Comparison of ENCODE assay signal across 8 mouse cellular contexts in genomic region chr3:68563922-68564321, GRCm38 (mm10).
A peak's percentile ranks its signal among the peaks of the same experiment; 100 is the strongest.
DNase-seq lines count a peak whose midpoint lies in the region; ATAC-seq and TF ChIP-seq lines count a peak whose summit lies in the region.

No protein-coding gene starts in this region.

- 24% methylated on average over 8 of the region's 8 CpGs for WGBS in forebrain, embryonic 14.5 days
- WGBS in forebrain, embryonic 12.5 days = 73% methylated on average over 8 of the region's 8 CpGs
- WGBS in liver, adult 2 months = 29% methylated on average over 8 of the region's 8 CpGs

- no peaks in the 10 kb centered on the region for H3K27me3 ChIP-seq in forebrain, embryonic 14.5 days (replicated peaks; ENCODE audit: control insufficient read depth, insufficient read depth, low read length)
- H3K27me3 ChIP-seq in forebrain, embryonic 12.5 days = no peaks in the 10 kb centered on the region
- no peaks in the 10 kb centered on the region for H3K27me3 ChIP-seq in liver, adult 2 months (ENCODE audit: control insufficient read depth, insufficient read depth, low read length)

- H3K4me3 ChIP-seq in forebrain, embryonic 14.5 days (ENCODE audit: low read depth, low read length) = no peak overlapping the region
- no peak overlapping the region for H3K4me3 ChIP-seq in forebrain, embryonic 12.5 days (replicated peaks)
- no peak overlapping the region for H3K4me3 ChIP-seq in liver, adult 2 months (ENCODE audit: insufficient read depth, low read depth, low read length)

- no peaks in the 10 kb centered on the region for H3K9me3 ChIP-seq in forebrain, embryonic 14.5 days (replicated peaks; ENCODE audit: control insufficient read depth, low read length)
- no peaks in the 10 kb centered on the region for H3K9me3 ChIP-seq in forebrain, embryonic 12.5 days

- no peak overlapping the region for H3K4me2 ChIP-seq in forebrain, embryonic 14.5 days (ENCODE audit: low read length)
- H3K4me2 ChIP-seq in forebrain, embryonic 12.5 days = no peak overlapping the region

- H3K4me1 ChIP-seq in forebrain, embryonic 14.5 days (ENCODE audit: control insufficient read depth, insufficient read depth, low read length) = peaks cover 15% of the 10 kb centered on the region
- H3K4me1 ChIP-seq in forebrain, embryonic 12.5 days = peaks cover 21% of the 10 kb centered on the region
- peaks cover 1% of the 10 kb centered on the region for H3K4me1 ChIP-seq in liver, adult 2 months (ENCODE audit: control insufficient read depth, insufficient read depth, low read length)

- TF ChIP-seq CTCF in liver, adult 2 months (IDR thresholded peaks at IDR 0.05; ENCODE audit: low read depth, low read length) = no peak

- H3K36me3 ChIP-seq in forebrain, embryonic 14.5 days (ENCODE audit: control insufficient read depth, insufficient read depth, low read length) = no peaks in the 10 kb centered on the region
- no peaks in the 10 kb centered on the region for H3K36me3 ChIP-seq in forebrain, embryonic 12.5 days (replicated peaks)
- H3K36me3 ChIP-seq in liver, adult 2 months (ENCODE audit: control insufficient read depth, insufficient read depth, low read length) = no peaks in the 10 kb centered on the region

- TF ChIP-seq POLR2A in liver, adult 2 months (IDR thresholded peaks at IDR 0.05; ENCODE audit: extremely low read depth, insufficient read depth, low read length) = no peak

- peak; percentile 57 for ATAC-seq in forebrain, embryonic 14.5 days
- no peak for ATAC-seq in forebrain, embryonic 12.5 days (ENCODE audit: low FRiP score)
- ATAC-seq in common myeloid progenitor, adult 5-6 weeks (replicated peaks; ENCODE audit: low read depth, poor library complexity, severe bottlenecking) = peak; percentile 91
- ATAC-seq in megakaryocyte progenitor cell, adult 5-6 weeks (replicated peaks; ENCODE audit: poor library complexity) = peak; percentile 96
- no peak for ATAC-seq in CD4-positive, CD25-positive, alpha-beta regulatory T cell, adult 4 months

- H3K79me2 ChIP-seq in liver, adult 2 months (ENCODE audit: control insufficient read depth, insufficient read depth, low read length) = no peaks in the 10 kb centered on the region

- no peak overlapping the region for H3K27ac ChIP-seq in forebrain, embryonic 14.5 days (ENCODE audit: low read depth, low read length)
- no peak overlapping the region for H3K27ac ChIP-seq in forebrain, embryonic 12.5 days
- H3K27ac ChIP-seq in liver, adult 2 months (replicated peaks; ENCODE audit: insufficient read depth, low read depth, low read length) = no peak overlapping the region

- peak; percentile 89 for DNase-seq in forebrain, embryonic 14.5 days (ENCODE audit: low spot score)
- peak; percentile 58 for DNase-seq in liver, adult 2 months (ENCODE audit: extremely low read depth, low read depth, low spot score)
- DNase-seq in liver = no peak
- DNase-seq in thymus, postnatal 0 days (ENCODE audit: low spot score) = no peak

- H3K9ac ChIP-seq in forebrain, embryonic 14.5 days (ENCODE audit: low read length) = no peak overlapping the region
- no peak overlapping the region for H3K9ac ChIP-seq in forebrain, embryonic 12.5 days
- H3K9ac ChIP-seq in liver, adult 2 months (ENCODE audit: low read depth, low read length) = no peak overlapping the region

Comparison
In these comparisons a context has a peak if more than half of its experiments do, and no peak if none do; other contexts are left out.
1. ATAC-seq: peak in forebrain, embryonic 14.5 days (single experiment), common myeloid progenitor, adult 5-6 weeks (single experiment) and megakaryocyte progenitor cell, adult 5-6 weeks (single experiment); none in forebrain, embryonic 12.5 days (single experiment) and CD4-positive, CD25-positive, alpha-beta regulatory T cell, adult 4 months (single experiment).
2. DNase-seq: peak in forebrain, embryonic 14.5 days (single experiment) and liver, adult 2 months (single experiment); none in liver (single experiment) and thymus, postnatal 0 days (single experiment).